8 mouse cellular contexts compared by ENCODE assay signal in genomic region chr11:102309821-102310617, GRCm38 (mm10). TPM values are rescaled to one million over a fixed set of nuclear protein-coding genes. Genes with fewer than 3 reads are reported as not detected.
DNase-seq lines count a peak whose midpoint lies in the region; ATAC-seq and TF ChIP-seq lines count a peak whose summit lies in the region.

No protein-coding gene starts in this region.

- peak; percentile 4; the same call in 1 of the 2 replicates for ATAC-seq in neural tube, embryonic 11.5 days (ENCODE audit: insufficient read depth, low FRiP score, low TSS enrichment)
- no peak for ATAC-seq in limb, embryonic 14.5 days (ENCODE audit: low FRiP score, low read depth)
- ATAC-seq in granulocyte monocyte progenitor cell, adult 5-6 weeks (replicated peaks; ENCODE audit: poor library complexity, severe bottlenecking), result no peak

- TF ChIP-seq CTCF in testis, adult 2 months (IDR thresholded peaks at IDR 0.05; ENCODE audit: control insufficient read depth, insufficient read depth, insufficient replicate concordance, low read depth, low read length), result no peak

- H3K27me3 ChIP-seq in neural tube, embryonic 11.5 days (ENCODE audit: control insufficient read depth, insufficient read depth, low read length), result no peaks in the 10 kb centered on the region
- H3K27me3 ChIP-seq in limb, embryonic 14.5 days (ENCODE audit: control insufficient read depth, insufficient read depth, low read length), result no peaks in the 10 kb centered on the region
- no peaks in the 10 kb centered on the region for H3K27me3 ChIP-seq in testis, adult 2 months (ENCODE audit: control insufficient read depth, insufficient read depth, low read length)

- H3K36me3 ChIP-seq in neural tube, embryonic 11.5 days (ENCODE audit: control insufficient read depth, insufficient read depth, low read length), result peaks cover 17% of the 10 kb centered on the region
- H3K36me3 ChIP-seq in limb, embryonic 14.5 days (ENCODE audit: control insufficient read depth, insufficient read depth, low read length), result peaks cover 86% of the 10 kb centered on the region
- no peaks in the 10 kb centered on the region for H3K36me3 ChIP-seq in testis, adult 2 months (ENCODE audit: control insufficient read depth, insufficient read depth, low read length)

- no peaks in the 10 kb centered on the region for H3K9me3 ChIP-seq in neural tube, embryonic 11.5 days (ENCODE audit: control insufficient read depth, low read length)
- no peaks in the 10 kb centered on the region for H3K9me3 ChIP-seq in limb, embryonic 14.5 days (ENCODE audit: control insufficient read depth, low read length)

- H3K4me1 ChIP-seq in neural tube, embryonic 11.5 days (ENCODE audit: control insufficient read depth, insufficient read depth, low read length), result peaks cover 13% of the 10 kb centered on the region
- H3K4me1 ChIP-seq in limb, embryonic 14.5 days (ENCODE audit: control insufficient read depth, insufficient read depth, low read length), result peaks cover 12% of the 10 kb centered on the region
- H3K4me1 ChIP-seq in testis, adult 2 months (ENCODE audit: control insufficient read depth, insufficient read depth, low read length), result peaks cover 30% of the 10 kb centered on the region

- DNase-seq in cerebellum, adult 9-10 months, result peak; percentile 51
- no peak for DNase-seq in cerebellum, postnatal 36 days
- no peak for DNase-seq in neural tube, embryonic 11.5 days (ENCODE audit: low spot score)
- DNase-seq in neural tube, embryonic 10.5 days (ENCODE audit: extremely low spot score, low spot score), result no peak
- no peak for DNase-seq in limb, embryonic 14.5 days (ENCODE audit: low spot score)
- no peak for DNase-seq in lung, postnatal 36 days

- H3K9ac ChIP-seq in neural tube, embryonic 11.5 days (ENCODE audit: low read length), result no peak overlapping the region
- no peak overlapping the region for H3K9ac ChIP-seq in limb, embryonic 14.5 days (ENCODE audit: low read depth, low read length, severe bottlenecking)

- 88% methylated on average over 22 of the region's 22 CpGs for WGBS in neural tube, embryonic 11.5 days
- 87% methylated on average over 22 of the region's 22 CpGs for WGBS in limb, embryonic 14.5 days

- H3K4me3 ChIP-seq in neural tube, embryonic 11.5 days (ENCODE audit: low read depth, low read length), result peak overlapping the region; percentile 17
- peak overlapping the region; percentile 31; the same call in 1 of the 2 replicates for H3K4me3 ChIP-seq in limb, embryonic 14.5 days (replicated peaks; ENCODE audit: low read length)
- H3K4me3 ChIP-seq in testis, adult 2 months (ENCODE audit: control insufficient read depth, low read depth, low read length), result peak overlapping the region; percentile 84; the same call in 1 of the 2 replicates

- no peak for TF ChIP-seq POLR2A in limb, embryonic 14.5 days (IDR thresholded peaks at IDR 0.05; ENCODE audit: borderline replicate concordance, extremely low read depth, insufficient read depth, insufficient read length)
- no peak for TF ChIP-seq POLR2A in testis, adult 2 months (IDR thresholded peaks at IDR 0.05; ENCODE audit: control insufficient read depth, low read depth, low read length)

- peak overlapping the region; percentile 42 for H3K4me2 ChIP-seq in neural tube, embryonic 11.5 days (ENCODE audit: low read depth)
- peak overlapping the region; percentile 48 for H3K4me2 ChIP-seq in limb, embryonic 14.5 days (replicated peaks; ENCODE audit: low read depth, low read length, severe bottlenecking)

- no peak overlapping the region for H3K27ac ChIP-seq in neural tube, embryonic 11.5 days (ENCODE audit: low read depth, low read length)
- H3K27ac ChIP-seq in limb, embryonic 14.5 days (replicated peaks; ENCODE audit: low read depth, low read length), result 0 out of 2 replicates have a peak overlapping the region, but pooled peaks have one; percentile 19
- H3K27ac ChIP-seq in testis, adult 2 months (ENCODE audit: control insufficient read depth, insufficient read depth, low read depth, low read length), result peak overlapping the region; percentile 7; the same call in 1 of the 2 replicates

RNA-seq across cellular contexts. Expression of gene Ubtf, which starts 9.5 kb away (rescaled TPM):
- 86.0 and 93.2 TPM in 2 replicates for polyA plus RNA-seq in neural tube, embryonic 11.5 days (2014; fragmentation: Nextera tagmentation; extraction: Ambion mirVana)
- polyA plus RNA-seq in limb, embryonic 14.5 days (2012; rRNA removed), result 61.0 and 81.3 TPM in 2 replicates
- 79.7 and 89.4 TPM in 2 replicates for polyA plus RNA-seq in limb, embryonic 14.5 days (2014; fragmentation: Nextera tagmentation; extraction: Ambion mirVana)
- 8.6 and 8.9 TPM in 2 replicates for polyA plus RNA-seq in testis, adult 2 months (2012; rRNA removed)
- total RNA-seq in granulocyte monocyte progenitor cell, adult 5-6 weeks (2014; fragmentation: Nextera tagmentation), result 56.3 and 73.8 TPM in 2 replicates
- 148 and 164 TPM in 2 replicates for total RNA-seq in granulocyte monocyte progenitor cell, adult 5-6 weeks (2017)

RNA-seq across cellular contexts. Expression of gene Atxn7l3, which starts 13.6 kb away (rescaled TPM):
- polyA plus RNA-seq in neural tube, embryonic 11.5 days (2014; fragmentation: Nextera tagmentation; extraction: Ambion mirVana), result 18.8 and 20.0 TPM in 2 replicates
- polyA plus RNA-seq in limb, embryonic 14.5 days (2012; rRNA removed), result 72.1 and 84.0 TPM in 2 replicates
- polyA plus RNA-seq in limb, embryonic 14.5 days (2014; fragmentation: Nextera tagmentation; extraction: Ambion mirVana), result 21.0 and 23.1 TPM in 2 replicates
- polyA plus RNA-seq in testis, adult 2 months (2012; rRNA removed), result 16.8 and 17.8 TPM in 2 replicates
- total RNA-seq in granulocyte monocyte progenitor cell, adult 5-6 weeks (2014; fragmentation: Nextera tagmentation), result 20.0 and 28.7 TPM in 2 replicates
- 20.0 and 27.1 TPM in 2 replicates for total RNA-seq in granulocyte monocyte progenitor cell, adult 5-6 weeks (2017)

RNA-seq across cellular contexts. Expression of gene Tmub2, which starts 25.3 kb away (rescaled TPM):
- polyA plus RNA-seq in neural tube, embryonic 11.5 days (2014; fragmentation: Nextera tagmentation; extraction: Ambion mirVana), result 61.7 and 64.5 TPM in 2 replicates
- polyA plus RNA-seq in limb, embryonic 14.5 days (2012; rRNA removed), result 59.9 and 68.6 TPM in 2 replicates
- polyA plus RNA-seq in limb, embryonic 14.5 days (2014; fragmentation: Nextera tagmentation; extraction: Ambion mirVana), result 52.6 and 53.5 TPM in 2 replicates
- 32.6 and 35.2 TPM in 2 replicates for polyA plus RNA-seq in testis, adult 2 months (2012; rRNA removed)
- total RNA-seq in granulocyte monocyte progenitor cell, adult 5-6 weeks (2014; fragmentation: Nextera tagmentation), result 22.7 and 34.6 TPM in 2 replicates
- total RNA-seq in granulocyte monocyte progenitor cell, adult 5-6 weeks (2017), result 17.2 and 32.6 TPM in 2 replicates

RNA-seq across cellular contexts. Expression of gene Asb16, which starts 41.5 kb away (rescaled TPM):
- polyA plus RNA-seq in neural tube, embryonic 11.5 days (2014; fragmentation: Nextera tagmentation; extraction: Ambion mirVana), result not detected in 2 replicates
- polyA plus RNA-seq in limb, embryonic 14.5 days (2012; rRNA removed), result 2.2 and 2.8 TPM in 2 replicates
- 0.25 and 0.48 TPM in 2 replicates for polyA plus RNA-seq in limb, embryonic 14.5 days (2014; fragmentation: Nextera tagmentation; extraction: Ambion mirVana)
- 0.10 and 0.11 TPM in 2 replicates for polyA plus RNA-seq in testis, adult 2 months (2012; rRNA removed)
- total RNA-seq in granulocyte monocyte progenitor cell, adult 5-6 weeks (2014; fragmentation: Nextera tagmentation), result 1.1 and 3.4 TPM in 2 replicates
- total RNA-seq in granulocyte monocyte progenitor cell, adult 5-6 weeks (2017), result 0.17 and 0.31 TPM in 2 replicates

RNA-seq across cellular contexts. Expression of gene Slc4a1, which starts 56.0 kb away (rescaled TPM):
- polyA plus RNA-seq in neural tube, embryonic 11.5 days (2014; fragmentation: Nextera tagmentation; extraction: Ambion mirVana), result 26.6 and 28.4 TPM in 2 replicates
- 3.5 and 4.3 TPM in 2 replicates for polyA plus RNA-seq in limb, embryonic 14.5 days (2012; rRNA removed)
- 2.8 and 6.6 TPM in 2 replicates for polyA plus RNA-seq in limb, embryonic 14.5 days (2014; fragmentation: Nextera tagmentation; extraction: Ambion mirVana)
- not detected in 2 replicates for polyA plus RNA-seq in testis, adult 2 months (2012; rRNA removed)
- total RNA-seq in granulocyte monocyte progenitor cell, adult 5-6 weeks (2014; fragmentation: Nextera tagmentation), result not detected in 2 replicates
- under 0.01 and 1.6 TPM in 2 replicates for total RNA-seq in granulocyte monocyte progenitor cell, adult 5-6 weeks (2017)

Comparison
In these comparisons a context has a peak if more than half of its experiments do, and no peak if none do; other contexts are left out.
1. H3K4me3 ChIP-seq: peak in every context shown above with its lines; median percentile 84 in testis, adult 2 months; 31 in limb, embryonic 14.5 days; 17 in neural tube, embryonic 11.5 days.